Mouse (Mus musculus) liver, postnatal 0 days (tissue): ENCODE measurements around the gene Pde11a. TPM values are rescaled to one million over a fixed set of nuclear protein-coding genes. Genes with fewer than 3 reads are reported as not detected.

Source experiments
- ATAC-seq: fragments of 200-750 bp; cut with Nextera tagmentation; 2 replicates; pipeline ENCODE4 v1.8.0; 2017; ENCODE audit warnings: mild to moderate bottlenecking, moderate library complexity
- DNase-seq: peaks from one replicate; pipeline ENCODE4 v3.0.0-alpha.2; 2016
- H3K27ac ChIP-seq: fragments of 300-500 bp; sonication (generic); 2 replicates; pipeline ENCODE4 v1.5.1; 2014; ENCODE audit warnings: antibody characterized with exemption, moderate library complexity, mild to moderate bottlenecking, low read depth
- H3K27me3 ChIP-seq: fragments of 300-500 bp; sonication (generic); 2 replicates; pipeline ENCODE4 v1.6.1; 2014; ENCODE audit warnings: low read length, control low read depth, mixed read lengths; ENCODE audit not compliant: insufficient read depth
- H3K36me3 ChIP-seq: fragments of 300-500 bp; sonication (generic); replicated peaks from 2 replicates; pipeline ENCODE4 v1.6.1; 2014; ENCODE audit warnings: mild to moderate bottlenecking, control low read depth, low read length, moderate library complexity, mixed read lengths; ENCODE audit not compliant: insufficient read depth
- H3K4me1 ChIP-seq: fragments of 300-500 bp; sonication (generic); 2 replicates; pipeline ENCODE4 v1.6.1; 2014; ENCODE audit warnings: antibody characterized with exemption, mild to moderate bottlenecking, control low read depth; ENCODE audit not compliant: insufficient read depth
- H3K4me2 ChIP-seq: fragments of 300-500 bp; sonication (generic); 2 replicates; pipeline ENCODE4 v1.6.1; 2014; ENCODE audit warnings: low read depth, mild to moderate bottlenecking, low read length, moderate library complexity, mixed read lengths
- H3K4me3 ChIP-seq: fragments of 300-500 bp; sonication (generic); 2 replicates; pipeline ENCODE4 v1.5.1; 2014; ENCODE audit warnings: low read depth, low read length
- H3K9ac ChIP-seq: fragments of 300-500 bp; sonication (generic); replicated peaks from 2 replicates; pipeline ENCODE4 v1.6.1; 2014; ENCODE audit warnings: mild to moderate bottlenecking, moderate library complexity
- H3K9me3 ChIP-seq: fragments of 300-500 bp; sonication (generic); 2 replicates; pipeline ENCODE4 v1.6.1; 2016; ENCODE audit warnings: mild to moderate bottlenecking, control low read depth, low read length, mixed read lengths
- CTCF ChIP-seq: sonication (generic); IDR thresholded peaks from 2 replicates; pipeline ENCODE4 v1.5.1; 2016; ENCODE audit warnings: antibody characterized with exemption, low read depth
- EP300 ChIP-seq: IDR thresholded peaks from 2 replicates; pipeline ENCODE4 v1.6.1; 2016; ENCODE audit warnings: antibody characterized with exemption, low read depth, mild to moderate bottlenecking
- WGBS: fragments of 180-500 bp; shearing (Covaris S2); extraction: QIAGEN DNeasy Blood & Tissue Kit; methylation state at CpG from one replicate; pipeline ENCODE4 v1.1.7; 2014; ENCODE audit not compliant: insufficient replicate concordance; 5-methylcytosine and 5-hydroxymethylcytosine counted together
- polyA plus RNA-seq: library from polyadenylated mRNA; unstranded; fragments of >200 nt; fragmentation: Nextera tagmentation; extraction: Ambion mirVana; gene quantifications from 2 replicates; pipeline ENCODE4 v1.2.1, GENCODE M21; 2015

The Pde11a gene
- polyA plus RNA-seq, 1 experiment from 2014 or later = 0.06 TPM

DNA sequence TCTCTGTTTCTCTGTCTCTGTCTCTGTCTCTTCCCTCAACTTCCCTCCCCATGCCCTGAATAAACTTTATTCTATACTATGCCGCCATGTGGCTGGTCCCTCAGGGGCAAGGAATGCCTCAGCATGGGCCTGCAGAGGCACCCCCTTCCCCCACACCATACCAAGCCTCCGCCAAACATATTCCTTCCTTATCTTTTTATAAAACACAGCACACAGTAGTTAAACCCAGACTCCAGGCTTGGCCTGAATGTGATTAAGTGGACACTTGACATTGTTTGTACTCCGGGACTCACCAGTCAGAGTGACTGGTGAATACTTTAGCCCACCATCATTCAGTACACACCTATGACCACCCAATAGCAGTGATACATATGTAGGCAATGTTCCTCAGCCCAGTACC is 254.7 kb downstream of the Pde11a start:
- H3K4me1 ChIP-seq = no peaks in the 10 kb centered on the region
- TF ChIP-seq EP300 (no peak), CTCF (no peak)
- H3K4me2 ChIP-seq = no peak overlapping the region
- 71% methylated on average over 3 of the region's 3 CpGs for WGBS
- no peaks in the 10 kb centered on the region for H3K27me3 ChIP-seq
- no peaks in the 10 kb centered on the region for H3K9me3 ChIP-seq
- no peak overlapping the region for H3K27ac ChIP-seq
- no peak overlapping the region for H3K9ac ChIP-seq
- DNase-seq = no peak
- H3K36me3 ChIP-seq = no peaks in the 10 kb centered on the region
- no peak for ATAC-seq
- no peak overlapping the region for H3K4me3 ChIP-seq

DNA sequence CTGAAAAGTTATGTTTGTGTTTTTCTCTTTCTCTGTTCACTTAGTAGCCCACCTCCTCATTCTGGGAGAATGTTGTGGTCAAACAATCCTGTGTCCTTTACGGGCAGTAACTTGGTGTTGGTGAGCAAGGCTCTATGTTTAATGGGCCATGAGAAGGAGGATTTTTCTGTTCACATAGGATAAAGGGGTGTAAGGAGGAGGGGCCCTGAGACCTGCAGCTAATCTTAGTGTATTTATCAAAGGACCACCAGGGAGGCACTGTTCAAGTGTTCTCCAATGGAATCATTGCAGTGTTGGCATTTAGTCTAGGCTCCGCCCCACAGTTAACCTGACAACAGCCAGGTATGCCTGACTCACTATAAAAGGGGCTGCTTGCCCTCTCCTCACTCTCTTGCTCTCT is 255.2 kb downstream of the Pde11a start:
- H3K4me3 ChIP-seq = no peak overlapping the region
- H3K27ac ChIP-seq = no peak overlapping the region
- 77% methylated on average over 2 of the region's 2 CpGs for WGBS
- no peaks in the 10 kb centered on the region for H3K4me1 ChIP-seq
- DNase-seq = no peak
- TF ChIP-seq CTCF (no peak), EP300 (no peak)
- no peak overlapping the region for H3K4me2 ChIP-seq
- H3K27me3 ChIP-seq = no peaks in the 10 kb centered on the region
- no peaks in the 10 kb centered on the region for H3K9me3 ChIP-seq
- no peak for ATAC-seq
- no peaks in the 10 kb centered on the region for H3K36me3 ChIP-seq
- no peak overlapping the region for H3K9ac ChIP-seq

DNA sequence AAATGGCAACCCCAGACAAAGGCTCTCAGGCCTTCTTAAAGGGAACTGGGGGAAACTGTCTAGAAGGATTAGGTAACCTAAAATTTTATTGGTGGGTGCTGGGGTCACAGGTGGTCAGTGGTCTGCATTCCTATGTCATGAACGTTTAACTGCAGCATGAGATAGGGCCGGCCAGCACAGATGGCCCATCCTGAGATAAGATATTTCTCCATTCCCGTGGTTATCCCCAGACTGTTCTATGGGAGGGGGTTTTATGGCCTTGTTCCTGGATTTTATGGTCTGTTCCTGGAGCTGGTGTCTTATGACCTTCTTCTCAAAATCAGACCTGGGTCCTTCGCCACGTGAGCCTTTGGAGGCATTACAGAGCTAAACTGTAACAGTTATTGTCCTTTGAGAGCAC is 256.6 kb downstream of the Pde11a start:
- Histone ChIP-seq H3K9ac (no peak overlapping the region), H3K27me3 (no peaks in the 10 kb centered on the region), H3K4me3 (no peak overlapping the region), H3K27ac (no peak overlapping the region), H3K36me3 (no peaks in the 10 kb centered on the region), H3K4me1 (no peaks in the 10 kb centered on the region), H3K9me3 (no peaks in the 10 kb centered on the region), H3K4me2 (no peak overlapping the region)
- ATAC-seq = no peak
- TF ChIP-seq EP300 (no peak), CTCF (no peak)
- DNase-seq = no peak
- 38% methylated on average over 5 of the region's 5 CpGs for WGBS

DNA sequence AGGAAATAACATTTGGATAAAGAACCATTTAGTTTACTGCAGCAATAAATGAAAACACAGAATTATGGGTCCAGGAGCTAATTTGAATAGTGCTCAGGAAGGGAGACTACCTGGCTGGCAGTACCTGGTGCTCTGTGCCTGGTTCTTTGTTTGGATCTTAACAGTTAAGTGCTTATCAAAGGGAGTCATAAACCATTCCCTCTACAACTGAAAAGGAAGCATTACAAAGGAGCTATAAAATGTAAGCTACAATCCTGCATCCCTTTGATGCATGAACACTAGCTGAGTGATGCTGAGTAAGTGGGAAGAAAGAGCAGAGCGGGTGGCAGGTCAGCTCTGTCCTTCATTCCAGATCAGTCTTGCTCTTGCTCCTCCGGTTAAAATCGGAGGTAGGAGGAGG is 258.0 kb downstream of the Pde11a start:
- no peak for ATAC-seq
- H3K4me1 ChIP-seq = no peaks in the 10 kb centered on the region
- no peaks in the 10 kb centered on the region for H3K9me3 ChIP-seq
- no peaks in the 10 kb centered on the region for H3K36me3 ChIP-seq
- TF ChIP-seq CTCF = no peak
- TF ChIP-seq EP300 = no peak
- WGBS = 65% methylated on average over 3 of the region's 3 CpGs
- DNase-seq = no peak
- no peak overlapping the region for H3K27ac ChIP-seq
- no peak overlapping the region for H3K4me2 ChIP-seq
- no peaks in the 10 kb centered on the region for H3K27me3 ChIP-seq
- H3K4me3 ChIP-seq = no peak overlapping the region
- no peak overlapping the region for H3K9ac ChIP-seq

DNA sequence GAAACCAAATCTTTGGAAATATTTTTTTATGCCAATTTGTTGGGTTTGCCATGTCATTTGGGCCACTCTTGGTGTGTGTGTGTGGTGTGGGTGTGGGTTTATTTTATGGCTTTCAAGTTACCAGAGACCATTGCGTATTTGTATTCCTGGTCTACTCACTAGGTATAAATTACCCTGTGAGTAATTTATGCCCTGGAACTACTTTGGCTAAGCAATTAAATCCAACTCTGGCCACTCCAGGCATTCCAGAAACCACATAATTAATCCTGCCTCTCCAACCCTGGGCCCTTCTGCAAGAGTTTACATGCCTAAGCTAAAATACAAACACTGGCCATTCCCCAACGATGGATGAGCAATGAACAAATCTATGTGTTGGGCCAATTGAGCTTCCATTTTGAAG is 261.7 kb downstream of the Pde11a start:
- H3K27me3 ChIP-seq = no peaks in the 10 kb centered on the region
- ATAC-seq (no peak), DNase-seq (no peak)
- H3K27ac ChIP-seq = no peak overlapping the region
- H3K9me3 ChIP-seq = no peaks in the 10 kb centered on the region
- no peaks in the 10 kb centered on the region for H3K36me3 ChIP-seq
- 72% methylated on average over 2 of the region's 2 CpGs for WGBS
- H3K4me1 ChIP-seq = no peaks in the 10 kb centered on the region
- no peak overlapping the region for H3K4me2 ChIP-seq
- TF ChIP-seq CTCF = no peak
- TF ChIP-seq EP300 = no peak
- no peak overlapping the region for H3K4me3 ChIP-seq
- H3K9ac ChIP-seq = no peak overlapping the region

DNA sequence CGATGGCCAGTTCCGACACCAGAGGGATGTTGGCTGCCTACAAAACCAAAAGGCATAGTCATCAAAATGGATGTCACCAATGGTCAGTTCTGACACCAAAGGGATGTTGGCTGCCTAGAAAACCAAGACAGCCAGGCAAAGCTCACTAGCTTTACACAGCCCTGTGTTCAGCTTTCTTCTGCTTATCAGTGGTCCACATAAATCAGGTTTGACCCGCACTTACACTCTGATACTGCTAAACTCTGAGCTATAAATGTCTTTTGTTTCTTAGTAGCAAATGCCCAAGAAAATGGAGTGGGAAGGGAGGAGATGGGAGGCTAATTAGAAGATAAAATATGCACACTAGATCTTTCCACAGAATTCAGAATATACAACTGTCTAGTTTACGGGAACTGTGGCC is 262.5 kb downstream of the Pde11a start:
- Histone ChIP-seq H3K9ac (no peak overlapping the region), H3K27ac (no peak overlapping the region), H3K4me2 (no peak overlapping the region), H3K9me3 (no peaks in the 10 kb centered on the region), H3K4me3 (no peak overlapping the region), H3K4me1 (no peaks in the 10 kb centered on the region), H3K27me3 (no peaks in the 10 kb centered on the region), H3K36me3 (no peaks in the 10 kb centered on the region)
- no peak for ATAC-seq
- TF ChIP-seq EP300 = no peak
- TF ChIP-seq CTCF = no peak
- WGBS = 83% methylated on average over 4 of the region's 4 CpGs
- DNase-seq = no peak

DNA sequence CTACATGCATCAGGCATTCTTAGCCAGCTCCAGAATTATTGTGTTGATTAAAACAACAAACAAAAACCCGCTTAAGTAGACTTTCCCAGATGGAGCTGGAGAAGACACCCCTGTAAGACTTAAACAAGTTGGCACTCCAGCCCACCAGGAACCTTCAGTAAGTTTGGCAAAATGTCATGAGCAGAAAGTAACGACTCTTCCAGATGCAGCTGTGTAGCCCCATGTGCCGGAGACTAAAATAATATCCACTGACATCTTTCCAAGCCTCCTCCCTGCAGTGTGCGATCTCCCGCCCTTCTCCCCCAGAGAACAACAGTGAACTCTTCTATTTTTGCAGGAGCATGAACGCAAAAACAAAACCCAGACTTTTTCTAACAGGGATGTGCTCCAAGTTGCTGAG is 265.5 kb downstream of the Pde11a start:
- TF ChIP-seq EP300 = no peak
- TF ChIP-seq CTCF = no peak
- Histone ChIP-seq H3K27me3 (no peaks in the 10 kb centered on the region), H3K27ac (no peak overlapping the region), H3K9ac (no peak overlapping the region), H3K36me3 (no peaks in the 10 kb centered on the region), H3K4me1 (no peaks in the 10 kb centered on the region), H3K4me3 (no peak overlapping the region), H3K4me2 (no peak overlapping the region), H3K9me3 (no peaks in the 10 kb centered on the region)
- ATAC-seq (no peak), DNase-seq (no peak)
- 68% methylated on average over 6 of the region's 6 CpGs for WGBS
